9 mouse cellular contexts compared by ENCODE assay signal in the genomic region with DNA sequence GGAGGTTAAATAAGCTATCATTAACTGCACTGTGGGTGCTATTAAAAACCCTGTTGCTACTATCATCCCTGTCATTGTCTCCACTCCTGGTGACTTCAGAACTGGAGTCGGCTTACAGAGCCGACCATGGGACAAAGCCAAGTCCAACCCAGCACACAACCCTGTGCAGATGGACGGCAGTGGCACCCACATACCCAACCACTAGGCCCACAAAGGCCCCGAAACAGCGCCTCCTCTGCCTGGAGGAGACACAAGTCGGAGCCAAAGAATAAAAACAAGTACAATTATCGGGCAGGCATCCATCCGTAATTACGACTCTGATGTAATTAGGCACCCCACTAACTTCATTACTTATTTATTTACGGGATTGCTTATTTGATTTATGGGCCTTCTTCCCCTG. TPM values are rescaled to one million over a fixed set of nuclear protein-coding genes. Genes with fewer than 3 reads are reported as not detected.
DNase-seq lines count a peak whose midpoint lies in the region; ATAC-seq and TF ChIP-seq lines count a peak whose summit lies in the region.
"Had no signal": no experiment of that assay in that cellular context is flagged by ENCODE, and none has a peak within 500 bp of the region (broad histone marks: within the 10 kb centered on the region; RNA-seq: fewer than 3 reads in every experiment).

No protein-coding gene starts in this region.

- peak overlapping the region; percentile 57 for H3K27ac ChIP-seq in heart, embryonic 10.5 days
- no peak overlapping the region for H3K27ac ChIP-seq in neural tube, embryonic 12.5 days
- H3K27ac ChIP-seq in hindbrain, postnatal 0 days, result peak overlapping the region; percentile 74
- peak overlapping the region; percentile 58 for H3K27ac ChIP-seq in stomach, postnatal 0 days (replicated peaks)

- 80% methylated on average over 10 of the region's 10 CpGs for WGBS in heart, embryonic 10.5 days
- WGBS in neural tube, embryonic 12.5 days, result 26% methylated on average over 10 of the region's 10 CpGs
- WGBS in hindbrain, postnatal 0 days, result 28% methylated on average over 10 of the region's 10 CpGs
- 53% methylated on average over 10 of the region's 10 CpGs for WGBS in stomach, postnatal 0 days

- no peaks in the 10 kb centered on the region for H3K27me3 ChIP-seq in heart, embryonic 10.5 days (ENCODE audit: insufficient read depth, poor library complexity, severe bottlenecking)
- no peaks in the 10 kb centered on the region for H3K27me3 ChIP-seq in neural tube, embryonic 12.5 days (replicated peaks)
- H3K27me3 ChIP-seq in hindbrain, postnatal 0 days (ENCODE audit: insufficient read depth, low read length), result no peaks in the 10 kb centered on the region
- H3K27me3 ChIP-seq in stomach, postnatal 0 days (ENCODE audit: control insufficient read depth, insufficient read depth, low read length), result no peaks in the 10 kb centered on the region
- H3K27me3 ChIP-seq: CH12.LX had no signal

- H3K4me2 ChIP-seq in neural tube, embryonic 12.5 days (replicated peaks), result 0 out of 2 replicates have a peak overlapping the region, but pooled peaks have one; percentile 12
- H3K4me2 ChIP-seq in hindbrain, postnatal 0 days (ENCODE audit: low read depth, low read length), result no peak overlapping the region
- no peak overlapping the region for H3K4me2 ChIP-seq in stomach, postnatal 0 days (replicated peaks; ENCODE audit: low read depth)

- ATAC-seq in neural tube, embryonic 12.5 days (ENCODE audit: low FRiP score, low read depth), result no peak
- ATAC-seq in hindbrain, postnatal 0 days, result no peak
- no peak for ATAC-seq in stomach, postnatal 0 days (ENCODE audit: low FRiP score, low TSS enrichment)

- DNase-seq in heart, embryonic 10.5 days (ENCODE audit: low spot score), result no peak
- no peak for DNase-seq in heart, postnatal 25 days (ENCODE audit: low spot score)
- DNase-seq in neural tube, embryonic 10.5 days (ENCODE audit: extremely low spot score, low spot score), result no peak
- peak; percentile 60 for DNase-seq in hindbrain, postnatal 0 days (ENCODE audit: low spot score)
- no peak for DNase-seq in stomach, postnatal 0 days (ENCODE audit: low spot score)
- DNase-seq in right cerebral cortex, postnatal 4 days, result no peak
- no peak for DNase-seq in left cerebral cortex, adult 11 months (ENCODE audit: low spot score)

- no peak overlapping the region for H3K4me3 ChIP-seq in heart, embryonic 10.5 days
- no peak overlapping the region for H3K4me3 ChIP-seq in neural tube, embryonic 12.5 days
- H3K4me3 ChIP-seq in hindbrain, postnatal 0 days (ENCODE audit: low read length), result no peak overlapping the region
- H3K4me3 ChIP-seq in stomach, postnatal 0 days (ENCODE audit: low read depth, low read length), result no peak overlapping the region

- H3K9ac ChIP-seq in neural tube, embryonic 12.5 days, result no peak overlapping the region
- no peak overlapping the region for H3K9ac ChIP-seq in hindbrain, postnatal 0 days (replicated peaks; ENCODE audit: low read length)
- no peak overlapping the region for H3K9ac ChIP-seq in stomach, postnatal 0 days (ENCODE audit: low read length)

- intact Hi-C loops in heart, postnatal 25 days (cut with DNase I), result no loop called here

- no peaks in the 10 kb centered on the region for H3K9me3 ChIP-seq in heart, embryonic 10.5 days
- H3K9me3 ChIP-seq in neural tube, embryonic 12.5 days, result no peaks in the 10 kb centered on the region
- H3K9me3 ChIP-seq in hindbrain, postnatal 0 days (ENCODE audit: low read length), result no peaks in the 10 kb centered on the region
- H3K9me3 ChIP-seq in stomach, postnatal 0 days (ENCODE audit: control insufficient read depth, low read length), result no peaks in the 10 kb centered on the region

- no peak for TF ChIP-seq EP300 in stomach, postnatal 0 days (optimal IDR thresholded peaks at IDR 0.05)

- peaks cover 85% of the 10 kb centered on the region for H3K4me1 ChIP-seq in heart, embryonic 10.5 days
- H3K4me1 ChIP-seq in neural tube, embryonic 12.5 days, result peaks cover 80% of the 10 kb centered on the region
- H3K4me1 ChIP-seq in hindbrain, postnatal 0 days (ENCODE audit: insufficient read depth, low read length), result peaks cover 55% of the 10 kb centered on the region
- peaks cover 22% of the 10 kb centered on the region for H3K4me1 ChIP-seq in stomach, postnatal 0 days (replicated peaks; ENCODE audit: control insufficient read depth, insufficient read depth)

- peak; percentile 40; the same call in 1 of the 2 replicates for TF ChIP-seq CTCF in hindbrain, postnatal 0 days (IDR thresholded peaks at IDR 0.05; ENCODE audit: low read depth)
- peak; percentile 41 for TF ChIP-seq CTCF in stomach, postnatal 0 days (IDR thresholded peaks at IDR 0.05; ENCODE audit: low read depth)

- no peaks in the 10 kb centered on the region; the same call in 1 of the 2 replicates for H3K36me3 ChIP-seq in heart, embryonic 10.5 days
- H3K36me3 ChIP-seq in neural tube, embryonic 12.5 days, result no peaks in the 10 kb centered on the region
- no peaks in the 10 kb centered on the region for H3K36me3 ChIP-seq in hindbrain, postnatal 0 days (ENCODE audit: insufficient read depth, low read length)
- no peaks in the 10 kb centered on the region for H3K36me3 ChIP-seq in stomach, postnatal 0 days (ENCODE audit: control insufficient read depth, insufficient read depth, low read length)

RNA-seq across cellular contexts. Expression of a gene that starts 30.8 kb away (rescaled TPM):
- 17.8 and 23.3 TPM in 2 replicates for polyA plus RNA-seq in heart, embryonic 10.5 days (2016; fragmentation: Nextera tagmentation; extraction: Ambion mirVana)
- 10 to 100 TPM; 67.8 to 89.5 TPM for total RNA-seq in heart, postnatal 25 days (2021)
- polyA plus RNA-seq in neural tube, embryonic 12.5 days (2016; fragmentation: Nextera tagmentation; extraction: Ambion mirVana), result 36.0 and 36.9 TPM in 2 replicates
- total RNA-seq in hindbrain, postnatal 0 days (2014; rRNA removed), result 35.4 and 37.5 TPM in 2 replicates
- 20.9 and 22.7 TPM in 2 replicates for polyA plus RNA-seq in hindbrain, postnatal 0 days (2015; fragmentation: Nextera tagmentation; extraction: Ambion mirVana)
- polyA plus RNA-seq in stomach, postnatal 0 days (2015; fragmentation: Nextera tagmentation; extraction: Ambion mirVana), result 11.1 and 12.1 TPM in 2 replicates
